Mouse (Mus musculus) thymus, adult 2 months (tissue): ENCODE measurements around the gene Rps3. TPM values are rescaled to one million over a fixed set of nuclear protein-coding genes. Genes with fewer than 3 reads are reported as not detected.

Source experiments
- DNase-seq: peaks from one replicate; pipeline ENCODE4 v3.0.0; 2021
- H3K27ac ChIP-seq: fragments of 200-500 bp; 2 replicates; pipeline ENCODE4 v1.5.1; 2012; ENCODE audit warnings: low read length, control low read depth; ENCODE audit not compliant: control insufficient read depth, insufficient read depth
- H3K27me3 ChIP-seq: fragments of 200-500 bp; 2 replicates; pipeline ENCODE4 v1.6.1; 2012; ENCODE audit warnings: mild to moderate bottlenecking, low read length, moderate library complexity, mixed read lengths; ENCODE audit not compliant: control insufficient read depth, insufficient read depth
- H3K36me3 ChIP-seq: fragments of 200-500 bp; 2 replicates; pipeline ENCODE4 v1.6.1; 2012; ENCODE audit warnings: mild to moderate bottlenecking, low read length, moderate library complexity; ENCODE audit not compliant: control insufficient read depth, insufficient read depth
- H3K4me1 ChIP-seq: fragments of 200-500 bp; replicated peaks from 2 replicates; pipeline ENCODE4 v1.6.1; 2012; ENCODE audit warnings: low read length; ENCODE audit not compliant: control insufficient read depth, insufficient read depth
- H3K4me3 ChIP-seq: fragments of 200-500 bp; 2 replicates; pipeline ENCODE4 v1.5.1; 2012; ENCODE audit warnings: mild to moderate bottlenecking, low read length, control low read depth, moderate library complexity; ENCODE audit not compliant: control insufficient read depth, insufficient read depth
- CTCF ChIP-seq: fragments of 200-500 bp; IDR thresholded peaks from 2 replicates; pipeline ENCODE4 v1.5.1; 2012; ENCODE audit warnings: mild to moderate bottlenecking, control low read depth, low read length, moderate library complexity, borderline replicate concordance; ENCODE audit not compliant: control insufficient read depth, poor library complexity, insufficient read depth; ENCODE audit errors: extremely low read depth
- POLR2A ChIP-seq: fragments of 200-500 bp; IDR thresholded peaks from 2 replicates; pipeline ENCODE4 v1.6.1; 2012; ENCODE audit warnings: mild to moderate bottlenecking, low read length, control low read depth, moderate library complexity; ENCODE audit not compliant: control insufficient read depth, poor library complexity, insufficient read depth; ENCODE audit errors: extremely low read depth
- WGBS: fragments of 180-500 bp; shearing (Covaris S2); methylation state at CpG from one replicate; pipeline ENCODE4 v1.1.7; 2018; 5-methylcytosine and 5-hydroxymethylcytosine counted together
- polyA plus RNA-seq: library from polyadenylated mRNA; depleted of rRNA; stranded (reverse); fragments of >200 nt; gene quantifications from 2 replicates; pipeline ENCODE4 v1.2.3, GENCODE M21; 2012; rRNA removed

Rps3 gene
- polyA plus RNA-seq, 1 experiment: 566 TPM

GRCm38 (mm10) chr7:99434672-99435250, 48.8 kb downstream of the Rps3 start:
- WGBS: 53% methylated on average over 12 of the region's 12 CpGs
- peaks cover 20% of the 10 kb centered on the region for H3K4me1 ChIP-seq
- no peak for TF ChIP-seq CTCF
- no peak for TF ChIP-seq POLR2A
- H3K27me3 ChIP-seq: no peaks in the 10 kb centered on the region
- no peak for DNase-seq
- no peaks in the 10 kb centered on the region for H3K36me3 ChIP-seq
- no peak overlapping the region for H3K4me3 ChIP-seq
- no peak overlapping the region for H3K27ac ChIP-seq

GRCm38 (mm10) chr7:99432863-99433262, 50.7 kb downstream of the Rps3 start:
- Histone ChIP-seq H3K27ac (no peak overlapping the region), H3K4me1 (peaks cover 20% of the 10 kb centered on the region), H3K36me3 (no peaks in the 10 kb centered on the region), H3K27me3 (no peaks in the 10 kb centered on the region), H3K4me3 (no peak overlapping the region)
- 74% methylated on average over 6 of the region's 6 CpGs for WGBS
- TF ChIP-seq CTCF (no peak), POLR2A (no peak)
- DNase-seq: no peak

GRCm38 (mm10) chr7:99432248-99432647, 51.3 kb downstream of the Rps3 start:
- DNase-seq: no peak
- Histone ChIP-seq H3K27ac (no peak overlapping the region), H3K27me3 (no peaks in the 10 kb centered on the region), H3K4me3 (no peak overlapping the region), H3K36me3 (no peaks in the 10 kb centered on the region), H3K4me1 (peaks cover 20% of the 10 kb centered on the region)
- WGBS: 46% methylated on average over 14 of the region's 14 CpGs
- TF ChIP-seq CTCF: no peak
- no peak for TF ChIP-seq POLR2A

DNA sequence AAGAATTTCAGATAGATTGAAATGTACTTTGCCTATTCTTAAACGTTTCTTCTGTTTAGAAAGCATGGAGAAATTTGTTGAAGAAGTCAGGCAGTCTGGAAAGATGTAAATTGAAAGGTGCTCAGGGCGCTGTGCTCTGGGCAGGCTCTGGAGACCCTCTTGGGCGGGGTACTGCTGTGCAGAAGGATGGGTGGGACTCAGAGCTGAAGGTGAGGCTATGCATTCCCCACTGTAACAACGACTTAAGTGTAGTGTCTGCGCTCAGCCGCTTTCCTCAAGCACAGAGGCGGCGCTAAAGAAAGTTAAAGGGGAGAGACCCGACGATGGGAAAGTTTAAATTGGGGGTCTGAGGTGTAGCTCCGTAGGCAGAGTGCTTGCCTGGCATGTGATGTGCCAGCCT, 53.3 kb downstream of the Rps3 start:
- Histone ChIP-seq H3K27ac (no peak overlapping the region), H3K36me3 (no peaks in the 10 kb centered on the region), H3K4me3 (no peak overlapping the region), H3K4me1 (peaks cover 20% of the 10 kb centered on the region), H3K27me3 (no peaks in the 10 kb centered on the region)
- TF ChIP-seq POLR2A (no peak), CTCF (no peak)
- no peak for DNase-seq
- 90% methylated on average over 11 of the region's 11 CpGs for WGBS

GRCm38 (mm10) chr7:99429786-99430185, 53.8 kb downstream of the Rps3 start:
- H3K27ac ChIP-seq: no peak overlapping the region
- no peaks in the 10 kb centered on the region for H3K27me3 ChIP-seq
- 95% methylated on average over 6 of the region's 6 CpGs for WGBS
- no peaks in the 10 kb centered on the region for H3K36me3 ChIP-seq
- TF ChIP-seq CTCF (no peak), POLR2A (no peak)
- no peak overlapping the region for H3K4me3 ChIP-seq
- no peak for DNase-seq
- H3K4me1 ChIP-seq: peaks cover 16% of the 10 kb centered on the region

DNA sequence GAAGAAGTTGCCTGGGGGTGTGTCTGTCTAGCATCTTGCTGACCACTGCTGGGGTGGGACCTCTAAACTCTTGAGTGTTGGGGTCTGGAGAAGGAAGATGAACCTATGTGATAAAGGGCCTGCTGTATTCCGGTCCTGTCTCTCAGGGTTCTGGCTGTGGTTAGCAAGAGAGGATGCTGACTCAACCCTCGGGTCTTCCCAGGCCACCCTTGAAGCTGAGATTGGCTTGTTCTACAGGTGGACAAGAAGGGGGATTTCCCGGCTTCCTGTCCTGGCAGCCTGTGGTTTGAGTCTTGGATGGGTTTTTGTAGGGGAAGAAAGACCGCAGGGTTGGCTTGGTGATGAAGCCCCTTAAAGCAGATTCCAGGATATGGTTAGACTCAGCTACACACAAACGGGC, 54.7 kb downstream of the Rps3 start:
- Histone ChIP-seq H3K4me3 (no peak overlapping the region), H3K27me3 (no peaks in the 10 kb centered on the region), H3K4me1 (peaks cover 13% of the 10 kb centered on the region), H3K27ac (no peak overlapping the region), H3K36me3 (no peaks in the 10 kb centered on the region)
- no peak for DNase-seq
- 18% methylated on average over 5 of the region's 5 CpGs for WGBS
- TF ChIP-seq CTCF (no peak), POLR2A (no peak)

GRCm38 (mm10) chr7:99427987-99428386, 55.6 kb downstream of the Rps3 start:
- Histone ChIP-seq H3K27me3 (no peaks in the 10 kb centered on the region), H3K36me3 (no peaks in the 10 kb centered on the region)

More at GRCm38 (mm10) chr7:99427987-99428386, 55.6 kb downstream of the Rps3 start:
- Histone ChIP-seq H3K27ac (no peak overlapping the region), H3K4me1 (peaks cover 9% of the 10 kb centered on the region), H3K4me3 (no peak overlapping the region)
- TF ChIP-seq POLR2A: no peak
- no peak for TF ChIP-seq CTCF
- WGBS: 97% methylated on average over 3 of the region's 3 CpGs
- DNase-seq: no peak

Other genes starting within 250 kb of the Rps3 start
- 0.32 and 0.61 TPM in 2 replicates for gene Mogat2, start 245.1 kb downstream of the Rps3 start, polyA plus RNA-seq
- gene Map6, start 216.3 kb downstream of the Rps3 start, polyA plus RNA-seq: 0.96 and 1.3 TPM in 2 replicates
- 53.3 and 66.1 TPM in 2 replicates for gene Serpinh1, start 130.5 kb downstream of the Rps3 start, polyA plus RNA-seq
- gene Gdpd5, start 102.3 kb downstream of the Rps3 start, polyA plus RNA-seq: 13.9 and 18.5 TPM in 2 replicates
- 1.0 and 1.5 TPM in 2 replicates for gene Klhl35, start 17.7 kb downstream of the Rps3 start, polyA plus RNA-seq
- 26.3 and 29.6 TPM in 2 replicates for gene Arrb1, start 51.7 kb upstream of the Rps3 start, polyA plus RNA-seq
- gene Tpbgl, start 143.4 kb upstream of the Rps3 start, polyA plus RNA-seq: 3.8 and 4.6 TPM in 2 replicates
- 29.8 and 36.1 TPM in 2 replicates for gene Slco2b1, start 227.6 kb upstream of the Rps3 start, polyA plus RNA-seq
- not detected in 2 replicates for gene Olfr520, start 246.5 kb upstream of the Rps3 start, polyA plus RNA-seq